ENCODE assay signal across 8 mouse cellular contexts in the genomic region with DNA sequence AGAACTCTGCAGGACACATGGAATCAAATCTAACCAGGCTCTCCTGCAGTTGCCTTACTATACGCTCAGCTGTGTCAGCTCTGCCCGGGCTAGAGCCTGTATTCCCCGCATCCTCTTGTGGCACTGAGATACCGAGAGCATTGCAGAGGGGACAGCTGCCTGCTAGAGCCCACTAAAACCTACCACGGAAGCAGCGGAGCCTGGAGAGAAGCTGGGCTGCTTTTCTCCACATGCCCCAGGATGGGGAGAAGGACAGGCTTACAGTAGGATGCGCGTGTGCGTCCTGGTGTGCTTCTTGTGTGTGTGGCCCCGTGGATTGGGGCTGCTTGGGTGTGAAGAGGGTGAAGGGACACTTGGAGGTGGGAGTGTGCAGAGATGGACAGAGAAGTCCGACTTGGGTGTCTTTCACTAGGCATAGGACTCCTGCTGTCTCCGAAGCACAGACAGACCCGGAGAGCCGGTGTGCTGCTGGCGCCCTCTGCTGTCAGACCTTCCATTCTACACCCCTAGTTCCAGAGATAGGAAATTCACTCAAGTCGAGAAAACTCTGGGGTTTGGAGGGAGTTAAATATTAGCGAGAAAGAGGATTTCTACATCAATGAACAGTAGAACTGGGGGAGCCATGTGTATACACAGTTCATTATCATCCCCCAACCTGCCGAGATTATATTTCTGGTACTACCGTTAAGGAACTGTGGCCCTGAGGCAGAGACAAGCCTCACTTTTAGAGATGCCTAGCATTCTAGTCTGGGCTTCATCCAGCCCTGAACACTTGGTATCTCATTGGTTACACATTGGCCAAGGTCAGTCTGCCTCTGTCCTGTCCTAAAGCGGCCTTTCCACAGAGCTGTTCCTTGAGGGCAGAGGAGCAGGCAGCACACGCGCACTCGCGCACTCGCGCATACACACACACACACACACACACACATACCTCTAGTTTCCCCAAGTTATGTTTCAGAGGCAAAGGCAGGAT. TPM values are rescaled to one million over a fixed set of nuclear protein-coding genes. Genes with fewer than 3 reads are reported as not detected.
DNase-seq lines count a peak whose midpoint lies in the region; ATAC-seq and TF ChIP-seq lines count a peak whose summit lies in the region.

No protein-coding gene starts in this region.

- peak overlapping the region; percentile 16; the same call in 1 of the 2 replicates for H3K9ac ChIP-seq in heart, embryonic 15.5 days
- no peak overlapping the region for H3K9ac ChIP-seq in liver, embryonic 14.5 days (replicated peaks)
- H3K9ac ChIP-seq in neural tube, embryonic 11.5 days (ENCODE audit: low read length): no peak overlapping the region
- peak overlapping the region; percentile 47 for H3K9ac ChIP-seq in stomach, embryonic 16.5 days (ENCODE audit: low read length)

- H3K36me3 ChIP-seq in forebrain, embryonic 10.5 days (replicated peaks): no peaks in the 10 kb centered on the region
- no peaks in the 10 kb centered on the region for H3K36me3 ChIP-seq in heart, embryonic 15.5 days
- H3K36me3 ChIP-seq in liver, embryonic 14.5 days (replicated peaks; ENCODE audit: control insufficient read depth, insufficient read depth, low read depth): no peaks in the 10 kb centered on the region
- H3K36me3 ChIP-seq in neural tube, embryonic 11.5 days (ENCODE audit: control insufficient read depth, insufficient read depth, low read length): no peaks in the 10 kb centered on the region
- no peaks in the 10 kb centered on the region for H3K36me3 ChIP-seq in stomach, embryonic 16.5 days (ENCODE audit: control insufficient read depth, insufficient read depth, low read length)

- no peak for TF ChIP-seq EP300 in liver, embryonic 14.5 days (IDR thresholded peaks at IDR 0.05; ENCODE audit: low read depth)

- H3K27me3 ChIP-seq in forebrain, embryonic 10.5 days (ENCODE audit: poor library complexity, severe bottlenecking): peaks cover 25% of the 10 kb centered on the region
- H3K27me3 ChIP-seq in heart, embryonic 15.5 days: 0 out of 2 replicates have a peak, but pooled peaks cover 4% of the 10 kb centered on the region
- no peaks in the 10 kb centered on the region for H3K27me3 ChIP-seq in liver, embryonic 14.5 days (ENCODE audit: control insufficient read depth, insufficient read depth, low read length)
- H3K27me3 ChIP-seq in neural tube, embryonic 11.5 days (ENCODE audit: control insufficient read depth, insufficient read depth, low read length): 0 out of 2 replicates have a peak, but pooled peaks cover 2% of the 10 kb centered on the region
- H3K27me3 ChIP-seq in stomach, embryonic 16.5 days (ENCODE audit: control insufficient read depth, insufficient read depth, low read length): peaks cover 2% of the 10 kb centered on the region; the same call in 1 of the 2 replicates

- peaks cover 18% of the 10 kb centered on the region for H3K4me1 ChIP-seq in forebrain, embryonic 10.5 days
- H3K4me1 ChIP-seq in heart, embryonic 15.5 days (replicated peaks): peaks cover 12% of the 10 kb centered on the region
- H3K4me1 ChIP-seq in liver, embryonic 14.5 days (replicated peaks; ENCODE audit: control insufficient read depth in 2 of 2, insufficient read depth in 2 of 2, low read length in 1 of 2): no peaks in the 10 kb centered on the region; a peak in 1 of 4 replicates
- H3K4me1 ChIP-seq in neural tube, embryonic 11.5 days (ENCODE audit: control insufficient read depth, insufficient read depth, low read length): 0 out of 2 replicates have a peak, but pooled peaks cover 3% of the 10 kb centered on the region
- H3K4me1 ChIP-seq in stomach, embryonic 16.5 days (ENCODE audit: control insufficient read depth, insufficient read depth, low read length): no peaks in the 10 kb centered on the region

- peak overlapping the region; percentile 57 for H3K4me2 ChIP-seq in heart, embryonic 15.5 days
- no peak overlapping the region for H3K4me2 ChIP-seq in liver, embryonic 14.5 days (ENCODE audit: low read depth)
- peak overlapping the region; percentile 35; the same call in 1 of the 2 replicates for H3K4me2 ChIP-seq in neural tube, embryonic 11.5 days (ENCODE audit: low read depth)
- peak overlapping the region; percentile 25 for H3K4me2 ChIP-seq in stomach, embryonic 16.5 days (ENCODE audit: low read depth, low read length)

- peak; percentile 57 for DNase-seq in CD4-positive helper T cell, adult 2 months (ENCODE audit: low read depth, low spot score)
- peak; percentile 43 for DNase-seq in brain, embryonic 18.5 days (ENCODE audit: low read depth, low spot score)
- DNase-seq in forebrain, embryonic 10.5 days (ENCODE audit: extremely low spot score, low spot score): peak; percentile 77
- peak; percentile 80 to 83 for DNase-seq in kidney, postnatal 25 days
- DNase-seq in liver, embryonic 14.5 days (ENCODE audit: low read depth in 3 of 3, low spot score in 3 of 3): peak; percentile 33 to 39 (median 36)
- peak; percentile 83 for DNase-seq in neural tube, embryonic 11.5 days (ENCODE audit: low spot score)

- ATAC-seq in heart, embryonic 15.5 days (replicated peaks; ENCODE audit: insufficient number of reproducible peaks, insufficient read depth, low FRiP score, low read depth): peak; percentile 57; the same call in 1 of the 2 replicates
- peak; percentile 62; the same call in 1 of the 2 replicates for ATAC-seq in liver, embryonic 14.5 days (ENCODE audit: insufficient read depth)
- ATAC-seq in neural tube, embryonic 11.5 days (ENCODE audit: insufficient read depth, low FRiP score, low TSS enrichment): no peak
- ATAC-seq in stomach, embryonic 16.5 days (ENCODE audit: insufficient read depth, low FRiP score): peak; percentile 81

- peak overlapping the region; percentile 54; the same call in 1 of the 2 replicates for H3K27ac ChIP-seq in forebrain, embryonic 10.5 days
- H3K27ac ChIP-seq in heart, embryonic 15.5 days: peak overlapping the region; percentile 48
- H3K27ac ChIP-seq in liver, embryonic 14.5 days: no peak overlapping the region
- no peak overlapping the region for H3K27ac ChIP-seq in neural tube, embryonic 11.5 days (ENCODE audit: low read depth, low read length)
- H3K27ac ChIP-seq in stomach, embryonic 16.5 days (ENCODE audit: low read length): no peak overlapping the region

- peaks cover 3% of the 10 kb centered on the region; the same call in 1 of the 2 replicates for H3K9me3 ChIP-seq in forebrain, embryonic 10.5 days
- H3K9me3 ChIP-seq in heart, embryonic 15.5 days (replicated peaks): no peaks in the 10 kb centered on the region
- no peaks in the 10 kb centered on the region for H3K9me3 ChIP-seq in liver, embryonic 14.5 days (ENCODE audit: control insufficient read depth, low read length)
- H3K9me3 ChIP-seq in neural tube, embryonic 11.5 days (ENCODE audit: control insufficient read depth, low read length): no peaks in the 10 kb centered on the region
- H3K9me3 ChIP-seq in stomach, embryonic 16.5 days (replicated peaks; ENCODE audit: control insufficient read depth, low read length): 0 out of 2 replicates have a peak, but pooled peaks cover 3% of the 10 kb centered on the region

- WGBS in forebrain, embryonic 10.5 days: 36% methylated on average over 26 of the region's 26 CpGs
- WGBS in heart, embryonic 15.5 days: 31% methylated on average over 26 of the region's 26 CpGs
- WGBS in liver, embryonic 14.5 days (ENCODE audit: insufficient replicate concordance): 35% methylated on average over 26 of the region's 26 CpGs
- 37% methylated on average over 26 of the region's 26 CpGs for WGBS in neural tube, embryonic 11.5 days
- 31% methylated on average over 26 of the region's 26 CpGs for WGBS in stomach, embryonic 16.5 days

- H3K4me3 ChIP-seq in forebrain, embryonic 10.5 days: peak overlapping the region; percentile 36
- H3K4me3 ChIP-seq in heart, embryonic 15.5 days: peak overlapping the region; percentile 27
- no peak overlapping the region for H3K4me3 ChIP-seq in liver, embryonic 14.5 days (ENCODE audit: insufficient read depth in 1 of 2, low read depth in 2 of 2, low read length in 2 of 2)
- H3K4me3 ChIP-seq in neural tube, embryonic 11.5 days (ENCODE audit: low read depth, low read length): no peak overlapping the region
- no peak overlapping the region for H3K4me3 ChIP-seq in stomach, embryonic 16.5 days (replicated peaks; ENCODE audit: low read length)

- peak; percentile 91 for TF ChIP-seq CTCF in liver, embryonic 14.5 days (IDR thresholded peaks at IDR 0.05; ENCODE audit: low read depth)

RNA-seq across cellular contexts. Expression of gene 1700016D06Rik, which starts 0.5 kb away (rescaled TPM):
- not detected in 2 replicates for polyA plus RNA-seq in forebrain, embryonic 10.5 days (2016; fragmentation: Nextera tagmentation; extraction: Ambion mirVana)
- polyA plus RNA-seq in heart, embryonic 15.5 days (2015; fragmentation: Nextera tagmentation; extraction: Ambion mirVana): not detected in 2 replicates
- not detected in 2 replicates for polyA plus RNA-seq in liver, embryonic 14.5 days (2012; rRNA removed)
- polyA plus RNA-seq in liver, embryonic 14.5 days (2014; fragmentation: Nextera tagmentation; extraction: Ambion mirVana): not detected in 2 replicates
- polyA plus RNA-seq in neural tube, embryonic 11.5 days (2014; fragmentation: Nextera tagmentation; extraction: Ambion mirVana): not detected in 2 replicates
- not detected in 2 replicates for polyA plus RNA-seq in stomach, embryonic 16.5 days (2015; fragmentation: Nextera tagmentation; extraction: Ambion mirVana)

RNA-seq across cellular contexts. Expression of gene Arhgef7, which starts 27.2 kb away (rescaled TPM):
- polyA plus RNA-seq in forebrain, embryonic 10.5 days (2016; fragmentation: Nextera tagmentation; extraction: Ambion mirVana): 54.6 and 56.9 TPM in 2 replicates
- polyA plus RNA-seq in heart, embryonic 15.5 days (2015; fragmentation: Nextera tagmentation; extraction: Ambion mirVana): 59.9 and 67.6 TPM in 2 replicates
- polyA plus RNA-seq in liver, embryonic 14.5 days (2012; rRNA removed): 6.4 and 6.5 TPM in 2 replicates
- 7.0 and 8.0 TPM in 2 replicates for polyA plus RNA-seq in liver, embryonic 14.5 days (2014; fragmentation: Nextera tagmentation; extraction: Ambion mirVana)
- polyA plus RNA-seq in neural tube, embryonic 11.5 days (2014; fragmentation: Nextera tagmentation; extraction: Ambion mirVana): 66.5 and 71.1 TPM in 2 replicates
- polyA plus RNA-seq in stomach, embryonic 16.5 days (2015; fragmentation: Nextera tagmentation; extraction: Ambion mirVana): 32.7 and 33.4 TPM in 2 replicates

Comparison
In these comparisons a context has a peak if more than half of its experiments do, and no peak if none do; other contexts are left out.
1. H3K27ac ChIP-seq: peak in forebrain, embryonic 10.5 days (single experiment) and heart, embryonic 15.5 days (single experiment); none in liver, embryonic 14.5 days (single experiment), neural tube, embryonic 11.5 days (single experiment) and stomach, embryonic 16.5 days (single experiment).
2. H3K4me3 ChIP-seq: peak in forebrain, embryonic 10.5 days (single experiment) and heart, embryonic 15.5 days (single experiment); none in liver, embryonic 14.5 days (0 of 2), neural tube, embryonic 11.5 days (single experiment) and stomach, embryonic 16.5 days (single experiment).
3. H3K9ac ChIP-seq: peak in heart, embryonic 15.5 days (single experiment) and stomach, embryonic 16.5 days (single experiment); none in liver, embryonic 14.5 days (single experiment) and neural tube, embryonic 11.5 days (single experiment).
4. Peak in every context shown above with its lines, with median percentiles within 50 percentile points of each other: DNase-seq.